Mouse (Mus musculus): Measurements from ENCODE around the gene Cdr2. TPM values are rescaled to one million over a fixed set of nuclear protein-coding genes. Genes with fewer than 3 reads are reported as not detected.
A peak's percentile ranks its signal among the peaks of the same experiment; 100 is the strongest.
"Not testable (repeated sequence)": the region's sequence is repeated elsewhere in the genome, so short reads cannot be mapped to it uniquely, and the experiment has no call there.

Cdr2 gene
- 9.8 and 10.5 TPM in 2 replicates for polyA plus RNA-seq (2015; fragmentation: Nextera tagmentation; extraction: Ambion mirVana)

- H3K36me3 ChIP-seq: no peaks in the 10 kb centered on the region
- peak; percentile 97 for ATAC-seq (replicated peaks)
- peak within 1 kb of the TSS; percentile 87 for H3K4me3 ChIP-seq
- no peaks in the 10 kb centered on the region for H3K9me3 ChIP-seq
- peak within 1 kb of the TSS; percentile 55 for H3K27ac ChIP-seq (replicated peaks)
- WGBS: 0% methylated on average over 46 of the region's 46 CpGs
- peak within 1 kb of the TSS; percentile 81 for H3K4me2 ChIP-seq (replicated peaks)
- no peaks in the 10 kb centered on the region for H3K27me3 ChIP-seq
- H3K9ac ChIP-seq (replicated peaks): peak within 1 kb of the TSS; percentile 64
- peaks cover 26% of the 10 kb centered on the region for H3K4me1 ChIP-seq
Measured at GRCm38 (mm10) chr7:120982200-120982841, at the start of gene Cdr2, which contains the start of gene Mfsd13b. Cdr2 (minus strand) TSS chr7:120982312. Mfsd13b (plus strand) TSS chr7:120982509.

- peaks cover 18% of the 10 kb centered on the region for H3K27me3 ChIP-seq
- H3K4me3 ChIP-seq; H3K4me2 ChIP-seq (replicated peaks); H3K4me1 ChIP-seq; H3K9me3 ChIP-seq; ATAC-seq (replicated peaks); H3K9ac ChIP-seq (replicated peaks); H3K36me3 ChIP-seq; H3K27ac ChIP-seq (replicated peaks): not testable (repeated sequence)
Measured at GRCm38 (mm10) chr7:121029947-121030346, 47.8 kb upstream of the Cdr2 start.

GRCm38 (mm10) chr7:121026300-121026699 is 44.2 kb upstream of the Cdr2 start:
- no peaks in the 10 kb centered on the region for H3K36me3 ChIP-seq
- no peak for ATAC-seq (replicated peaks)
- no peak overlapping the region for H3K27ac ChIP-seq (replicated peaks)
- H3K4me2 ChIP-seq (replicated peaks): no peak overlapping the region
- no peaks in the 10 kb centered on the region for H3K9me3 ChIP-seq
- H3K9ac ChIP-seq (replicated peaks): no peak overlapping the region
- H3K27me3 ChIP-seq: 0 out of 2 replicates have a peak, but pooled peaks cover 8% of the 10 kb centered on the region
- WGBS: 67% methylated on average over 3 of the region's 3 CpGs
- no peaks in the 10 kb centered on the region for H3K4me1 ChIP-seq
- H3K4me3 ChIP-seq: no peak overlapping the region

GRCm38 (mm10) chr7:121025221-121026008 is 43.3 kb upstream of the Cdr2 start:
- H3K27ac ChIP-seq (replicated peaks): no peak overlapping the region

GRCm38 (mm10) chr7:121020277-121020676 is 38.2 kb upstream of the Cdr2 start:
- no peak overlapping the region for H3K9ac ChIP-seq (replicated peaks)
- no peaks in the 10 kb centered on the region for H3K36me3 ChIP-seq
- H3K27me3 ChIP-seq: no peaks in the 10 kb centered on the region
- WGBS: 40% methylated on average over 8 of the region's 8 CpGs
- H3K27ac ChIP-seq (replicated peaks): no peak overlapping the region
- H3K9me3 ChIP-seq: no peaks in the 10 kb centered on the region
- no peak for ATAC-seq (replicated peaks)
- no peaks in the 10 kb centered on the region for H3K4me1 ChIP-seq
- H3K4me3 ChIP-seq: no peak overlapping the region
- H3K4me2 ChIP-seq (replicated peaks): no peak overlapping the region

More at GRCm38 (mm10) chr7:121025221-121026008, 43.3 kb upstream of the Cdr2 start:
- Histone ChIP-seq H3K9ac (replicated peaks) (no peak overlapping the region), H3K4me1 (no peaks in the 10 kb centered on the region), H3K36me3 (no peaks in the 10 kb centered on the region), H3K4me3 (no peak overlapping the region), H3K27me3 (0 out of 2 replicates have a peak, but pooled peaks cover 8% of the 10 kb centered on the region), H3K4me2 (replicated peaks) (no peak overlapping the region), H3K9me3 (no peaks in the 10 kb centered on the region)
- WGBS: 82% methylated on average over 6 of the region's 6 CpGs
- no peak for ATAC-seq (replicated peaks)

GRCm38 (mm10) chr7:121018778-121019177 is 36.7 kb upstream of the Cdr2 start:
- no peak overlapping the region for H3K4me2 ChIP-seq (replicated peaks)
- H3K27ac ChIP-seq (replicated peaks): no peak overlapping the region
- no peak for ATAC-seq (replicated peaks)
- H3K9ac ChIP-seq (replicated peaks): no peak overlapping the region
- 88% methylated on average over 3 of the region's 3 CpGs for WGBS
- H3K4me1 ChIP-seq: no peaks in the 10 kb centered on the region
- H3K27me3 ChIP-seq: no peaks in the 10 kb centered on the region
- no peaks in the 10 kb centered on the region for H3K9me3 ChIP-seq
- H3K36me3 ChIP-seq: no peaks in the 10 kb centered on the region
- no peak overlapping the region for H3K4me3 ChIP-seq

GRCm38 (mm10) chr7:121014486-121014885 is 32.4 kb upstream of the Cdr2 start:
- no peaks in the 10 kb centered on the region for H3K9me3 ChIP-seq
- no peaks in the 10 kb centered on the region for H3K27me3 ChIP-seq
- no peak overlapping the region for H3K4me2 ChIP-seq (replicated peaks)
- no peaks in the 10 kb centered on the region for H3K36me3 ChIP-seq
- 87% methylated on average over 10 of the region's 10 CpGs for WGBS
- H3K9ac ChIP-seq (replicated peaks): no peak overlapping the region
- ATAC-seq (replicated peaks): no peak
- no peak overlapping the region for H3K4me3 ChIP-seq
- no peak overlapping the region for H3K27ac ChIP-seq (replicated peaks)
- H3K4me1 ChIP-seq: 0 out of 2 replicates have a peak, but pooled peaks cover 5% of the 10 kb centered on the region

- WGBS: 28% methylated on average over 10 of the region's 10 CpGs
- Histone ChIP-seq H3K4me2 (replicated peaks) (no peak overlapping the region), H3K36me3 (no peaks in the 10 kb centered on the region), H3K4me3 (no peak overlapping the region), H3K9ac (replicated peaks) (no peak overlapping the region), H3K9me3 (no peaks in the 10 kb centered on the region), H3K4me1 (0 out of 2 replicates have a peak, but pooled peaks cover 5% of the 10 kb centered on the region), H3K27ac (replicated peaks) (no peak overlapping the region), H3K27me3 (no peaks in the 10 kb centered on the region)
- ATAC-seq (replicated peaks): no peak
Measured at GRCm38 (mm10) chr7:121011794-121012689, 29.9 kb upstream of the Cdr2 start.

- H3K27me3 ChIP-seq: no peaks in the 10 kb centered on the region
- no peaks in the 10 kb centered on the region for H3K36me3 ChIP-seq
- H3K4me3 ChIP-seq: no peak overlapping the region
- no peaks in the 10 kb centered on the region for H3K4me1 ChIP-seq
- H3K9ac ChIP-seq (replicated peaks): no peak overlapping the region
- H3K27ac ChIP-seq (replicated peaks): no peak overlapping the region
- 76% methylated on average over 4 of the region's 4 CpGs for WGBS
- no peaks in the 10 kb centered on the region for H3K9me3 ChIP-seq
- ATAC-seq (replicated peaks): no peak
- no peak overlapping the region for H3K4me2 ChIP-seq (replicated peaks)
Measured at GRCm38 (mm10) chr7:121003793-121004418, 21.8 kb upstream of the Cdr2 start.

GRCm38 (mm10) chr7:121002407-121002928 is 20.4 kb upstream of the Cdr2 start:
- H3K27me3 ChIP-seq: no peaks in the 10 kb centered on the region
- no peak overlapping the region for H3K9ac ChIP-seq (replicated peaks)
- H3K4me2 ChIP-seq (replicated peaks): no peak overlapping the region
- no peaks in the 10 kb centered on the region for H3K9me3 ChIP-seq
- H3K27ac ChIP-seq (replicated peaks): no peak overlapping the region
- no peaks in the 10 kb centered on the region for H3K4me1 ChIP-seq
- WGBS: 75% methylated on average over 5 of the region's 5 CpGs
- H3K36me3 ChIP-seq: no peaks in the 10 kb centered on the region
- no peak overlapping the region for H3K4me3 ChIP-seq
- ATAC-seq (replicated peaks): no peak

- Histone ChIP-seq H3K36me3 (no peaks in the 10 kb centered on the region), H3K27me3 (no peaks in the 10 kb centered on the region), H3K4me2 (replicated peaks) (no peak overlapping the region), H3K4me3 (no peak overlapping the region), H3K9ac (replicated peaks) (no peak overlapping the region), H3K27ac (replicated peaks) (no peak overlapping the region), H3K4me1 (no peaks in the 10 kb centered on the region), H3K9me3 (no peaks in the 10 kb centered on the region)
- WGBS: 87% methylated on average over 3 of the region's 3 CpGs
- ATAC-seq (replicated peaks): no peak
Measured at GRCm38 (mm10) chr7:121001879-121002278, 19.8 kb upstream of the Cdr2 start.
